Mouse (Mus musculus): ENCODE data around the gene Prkar1b.

DNA sequence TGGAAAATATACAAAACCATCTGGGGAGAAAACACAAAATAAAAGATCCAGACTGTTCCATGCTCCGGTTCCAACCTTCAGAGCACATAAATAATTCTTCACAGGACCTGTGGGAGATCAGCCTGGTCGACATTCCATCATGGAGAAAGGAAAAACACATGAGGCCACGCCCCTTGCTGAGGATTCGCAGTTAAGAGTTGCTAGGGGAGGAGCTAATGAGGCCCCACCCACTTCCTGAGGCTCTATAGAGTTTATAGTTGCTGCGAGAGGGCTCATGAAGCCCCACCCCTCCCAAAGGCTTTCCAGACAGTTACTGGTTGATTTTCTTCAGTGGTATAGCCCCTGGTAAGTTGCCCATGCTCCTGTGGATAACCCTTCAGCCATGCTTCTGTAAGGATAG lies 85.2 kb downstream of the Prkar1b start:
- no peak for TF ChIP-seq CTCF (IDR thresholded peaks at IDR 0.05; ENCODE audit: control insufficient read depth, insufficient read depth, insufficient replicate concordance, low read depth, low read length)
- TF ChIP-seq POLR2A (IDR thresholded peaks at IDR 0.05; ENCODE audit: control insufficient read depth, low read depth, low read length): no peak

Data from testis, adult 2 months (tissue).